Mouse (Mus musculus): ENCODE data around the gene Otog. TPM values are rescaled to one million over a fixed set of nuclear protein-coding genes. Genes with fewer than 3 reads are reported as not detected.

Otog gene
- polyA plus RNA-seq (2012; rRNA removed; ENCODE audit: low replicate concordance), result not detected in 2 replicates

GRCm38 (mm10) chr7:46240696-46241095, at the start of gene Otog:
Gene Otog, plus strand, starts transcription at chr7:46240987.

GRCm38 (mm10) chr7:46238346-46238745, 2.4 kb upstream of the Otog start, which contains the start of gene Ush1c:
Gene Ush1c, minus strand, starts transcription at chr7:46238503.

Other genes with a start within 250 kb of the Otog start
- 0.24 and 0.51 TPM in 2 replicates for gene Abcc6, start 210.7 kb upstream of the Otog start, polyA plus RNA-seq (2012; rRNA removed; ENCODE audit: low replicate concordance)
- gene Nomo1, start 207.3 kb upstream of the Otog start, polyA plus RNA-seq (2012; rRNA removed; ENCODE audit: low replicate concordance), result 30.0 and 41.1 TPM in 2 replicates
- gene Kcnj11, start 140.2 kb upstream of the Otog start, polyA plus RNA-seq (2012; rRNA removed; ENCODE audit: low replicate concordance), result 5.0 and 56.5 TPM in 2 replicates
- 4.7 and 7.1 TPM in 2 replicates for gene Abcc8, start 61.0 kb upstream of the Otog start, polyA plus RNA-seq (2012; rRNA removed; ENCODE audit: low replicate concordance)
- gene Ush1c, start 2.5 kb upstream of the Otog start, polyA plus RNA-seq (2012; rRNA removed; ENCODE audit: low replicate concordance), result 0.30 TPM in 1 of 2 replicates, not detected in the other
- 7.5 TPM in 1 of 2 replicates, not detected in the other for gene Myod1, start 135.5 kb downstream of the Otog start, polyA plus RNA-seq (2012; rRNA removed; ENCODE audit: low replicate concordance)
- 1.4 and 4.5 TPM in 2 replicates for gene Kcnc1, start 155.5 kb downstream of the Otog start, polyA plus RNA-seq (2012; rRNA removed; ENCODE audit: low replicate concordance)